Mouse (Mus musculus): ENCODE data around the gene Faf2. TPM values are rescaled to one million over a fixed set of nuclear protein-coding genes. Genes with fewer than 3 reads are reported as not detected.

Faf2 gene
- total and polyA plus RNA-seq, 3 experiments: 40.8 to 51.7 (median 43.7) TPM

GRCm38 (mm10) chr13:54603501-54603900 is 18.1 kb upstream of the Faf2 start:
- TF ChIP-seq CTCF (conservative IDR thresholded peaks at IDR 0.05 in 1 of 2, IDR thresholded peaks at IDR 0.05 in 1 of 2; ENCODE audit: low read depth in 2 of 2, low read length in 2 of 2) (no peak), RAD21 (IDR thresholded peaks at IDR 0.05; ENCODE audit: low read depth, low read length) (no peak), TBP (conservative IDR thresholded peaks at IDR 0.05; ENCODE audit: low read depth, low read length) (no peak), TCF12 (IDR thresholded peaks at IDR 0.05; ENCODE audit: low read depth, low read length) (no peak), CHD1 (IDR thresholded peaks at IDR 0.05; ENCODE audit: low read depth, low read length) (no peak), ZKSCAN1 (IDR thresholded peaks at IDR 0.05; ENCODE audit: borderline replicate concordance, low read depth, low read length) (no peak), ZC3H11A (IDR thresholded peaks at IDR 0.05; ENCODE audit: low read depth, low read length) (no peak), ZMIZ1 (IDR thresholded peaks at IDR 0.05; ENCODE audit: low read depth, low read length) (no peak), MAFK (IDR thresholded peaks at IDR 0.05; ENCODE audit: insufficient replicate concordance, low read length) (no peak), SIN3A (IDR thresholded peaks at IDR 0.05; ENCODE audit: low read length) (no peak), IRF4 (IDR thresholded peaks at IDR 0.05; ENCODE audit: low read depth, low read length) (no peak), USF2 (conservative IDR thresholded peaks at IDR 0.05; ENCODE audit: low read depth, low read length) (no peak), ELF1 (IDR thresholded peaks at IDR 0.05; ENCODE audit: low read depth, low read length) (no peak), USF1 (IDR thresholded peaks at IDR 0.05; ENCODE audit: low read depth, low read length) (no peak), JUN (IDR thresholded peaks at IDR 0.05; ENCODE audit: insufficient read depth, low read depth, low read length) (no peak)
- Histone ChIP-seq H3K36me3 (replicated peaks in 1 of 2; ENCODE audit: control insufficient read depth in 1 of 2, insufficient read depth in 1 of 2, low read length in 1 of 2) (peaks cover 5 to 36% of the 10 kb centered on the region in 2 experiments), H3K79me2 (replicated peaks; ENCODE audit: control insufficient read depth, extremely low read depth, insufficient read depth, poor library complexity, severe bottlenecking) (no peaks in the 10 kb centered on the region), H3K27me3 (replicated peaks) (no peaks in the 10 kb centered on the region), H3K9me3 (replicated peaks; ENCODE audit: low read length) (no peaks in the 10 kb centered on the region), H3K4me1 (ENCODE audit: control insufficient read depth in 1 of 2, insufficient read depth in 2 of 2) (no peaks in the 10 kb centered on the region), H3K27ac (ENCODE audit: insufficient read depth, low read depth) (no peak overlapping the region), H3K4me2 (ENCODE audit: insufficient read depth, low read depth, poor library complexity, severe bottlenecking) (no peak overlapping the region), H3K9ac (ENCODE audit: insufficient read depth, low read depth) (no peak overlapping the region), H3K4me3 (replicated peaks in 1 of 3; ENCODE audit: low read depth in 2 of 3, low read length in 2 of 3, poor library complexity in 1 of 3) (no peak overlapping the region)
- in situ Hi-C loops (cut with MboI; ENCODE audit: low pct_ligation_motif_present, low pct_unique_long_range_greater_than_20kb, low sequenced_read_pairs): no loop called here
- dilution Hi-C loops (cut with MboI; ENCODE audit: extremely low pct_ligation_motif_present, extremely low pct_unique_long_range_greater_than_20kb, low sequenced_read_pairs): no loop called here
- DNase-seq (ENCODE audit: extremely low read depth): no peak

- H3K27me3 ChIP-seq (replicated peaks): no peaks in the 10 kb centered on the region
- TF ChIP-seq ZMIZ1 (IDR thresholded peaks at IDR 0.05; ENCODE audit: low read depth, low read length) (no peak), RAD21 (IDR thresholded peaks at IDR 0.05; ENCODE audit: low read depth, low read length) (no peak), MXI1 (IDR thresholded peaks at IDR 0.05; ENCODE audit: low read depth, low read length) (no peak), IRF4 (IDR thresholded peaks at IDR 0.05; ENCODE audit: low read depth, low read length) (no peak), ELF1 (IDR thresholded peaks at IDR 0.05; ENCODE audit: low read depth, low read length) (no peak), JUND (conservative IDR thresholded peaks at IDR 0.05; ENCODE audit: low read depth, low read length) (no peak), CHD2 (IDR thresholded peaks at IDR 0.05; ENCODE audit: low read length) (no peak), EP300 (IDR thresholded peaks at IDR 0.05; ENCODE audit: low read length) (no peak), MAFK (IDR thresholded peaks at IDR 0.05; ENCODE audit: insufficient replicate concordance, low read length) (no peak), USF1 (IDR thresholded peaks at IDR 0.05; ENCODE audit: low read depth, low read length) (no peak), MYC (IDR thresholded peaks at IDR 0.05; ENCODE audit: low read depth, low read length) (no peak), ZNF384 (IDR thresholded peaks at IDR 0.05; ENCODE audit: low read depth, low read length) (no peak)
- H3K4me1 ChIP-seq (ENCODE audit: control insufficient read depth in 1 of 2, insufficient read depth in 2 of 2): no peaks in the 10 kb centered on the region
- no peak overlapping the region for H3K9ac ChIP-seq (ENCODE audit: insufficient read depth, low read depth)
- H3K4me3 ChIP-seq (replicated peaks in 1 of 3; ENCODE audit: low read depth in 2 of 3, low read length in 2 of 3, poor library complexity in 1 of 3): no peak overlapping the region
- dilution Hi-C loops (cut with MboI; ENCODE audit: extremely low pct_ligation_motif_present, extremely low pct_unique_long_range_greater_than_20kb, low sequenced_read_pairs): no loop called here
- H3K9me3 ChIP-seq (replicated peaks; ENCODE audit: low read length): no peaks in the 10 kb centered on the region
- H3K36me3 ChIP-seq (replicated peaks in 1 of 2; ENCODE audit: control insufficient read depth in 1 of 2, insufficient read depth in 1 of 2, low read length in 1 of 2): peaks cover 0 to 29% of the 10 kb centered on the region in 2 experiments
- no peak overlapping the region for H3K27ac ChIP-seq (ENCODE audit: insufficient read depth, low read depth)
- no peak for DNase-seq (ENCODE audit: extremely low read depth)
- H3K4me2 ChIP-seq (ENCODE audit: insufficient read depth, low read depth, poor library complexity, severe bottlenecking): no peak overlapping the region
- in situ Hi-C loops (cut with MboI; ENCODE audit: low pct_ligation_motif_present, low pct_unique_long_range_greater_than_20kb, low sequenced_read_pairs): no loop called here
- no peaks in the 10 kb centered on the region for H3K79me2 ChIP-seq (replicated peaks; ENCODE audit: control insufficient read depth, extremely low read depth, insufficient read depth, poor library complexity, severe bottlenecking)
These were observed 17.4 kb upstream of the Faf2 start for GRCm38 (mm10) chr13:54604221-54604620.

All from CH12.LX (cell line).